Mouse (Mus musculus) embryo, embryonic 11.5 days (tissue): ENCODE data around the gene Vars2.

Source experiments
- DNase-seq: peaks from one replicate; pipeline ENCODE4 v3.0.0-alpha.2; 2012; ENCODE audit warnings: low read depth, low spot score

Vars2 gene

GRCm38 (mm10) chr17:35633992-35634391, 33.4 kb downstream of the Vars2 start:
- DNase-seq, result no peak

- no peak for DNase-seq
Observed at GRCm38 (mm10) chr17:35626537-35626936, 40.9 kb downstream of the Vars2 start, which contains the start of gene Gm9573. Gene Gm9573, minus strand, starts transcription at chr17:35626637.

GRCm38 (mm10) chr17:35617127-35617526, 50.3 kb downstream of the Vars2 start:
- no peak for DNase-seq
